ENCODE assay signal across 31 mouse cellular contexts in the genomic region with DNA sequence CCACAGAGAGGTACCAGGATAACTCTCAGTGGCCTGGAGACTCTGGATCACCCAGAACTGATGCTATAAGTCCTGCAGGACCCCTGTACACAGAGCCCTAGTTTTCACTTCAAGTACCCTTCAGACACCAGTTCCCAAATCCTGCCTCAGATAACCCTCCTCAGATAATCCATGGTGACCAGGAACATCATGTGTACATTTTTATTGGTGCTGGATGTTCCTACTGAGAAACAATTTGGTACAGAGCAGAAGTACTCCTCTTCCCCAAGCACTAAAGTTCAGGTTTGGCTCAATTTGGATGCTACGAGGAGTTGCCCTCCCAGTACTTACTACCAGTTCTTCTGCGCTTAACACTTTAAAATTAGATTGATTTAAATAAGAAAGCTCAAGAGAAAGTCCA. TPM values are rescaled to one million over a fixed set of nuclear protein-coding genes. Genes with fewer than 3 reads are reported as not detected.
DNase-seq lines count a peak whose midpoint lies in the region; ATAC-seq and TF ChIP-seq lines count a peak whose summit lies in the region.
"Had no signal": no experiment of that assay in that cellular context is flagged by ENCODE, and none has a peak within 500 bp of the region (broad histone marks: within the 10 kb centered on the region; RNA-seq: fewer than 3 reads in every experiment).

No protein-coding gene starts in this region.

- DNase-seq in hindbrain, embryonic 11.5 days (ENCODE audit: low spot score) = peak; percentile 33
- no peak for DNase-seq in hindbrain, postnatal 0 days (ENCODE audit: low spot score)
- DNase-seq in intestine, embryonic 14.5 days (ENCODE audit: low spot score) = no peak
- DNase-seq in stomach, postnatal 0 days (ENCODE audit: low spot score) = no peak
- no peak for DNase-seq in layer of hippocampus, postnatal 36 days
- DNase-seq: adrenal gland, adult 2 months; adrenal gland, postnatal 14 days; B cell, adult 2 months; cerebellum, adult 11 months; cerebellum, adult 2 months; cerebellum, postnatal 36 days; gastrocnemius, postnatal 25 days; heart, adult 18-20 months; heart, postnatal 10 days; heart, postnatal 36 days; kidney, adult 11 months; kidney, adult 8-10 months had no signal

- peaks cover 61% of the 10 kb centered on the region for H3K27me3 ChIP-seq in hindbrain, embryonic 11.5 days (ENCODE audit: control insufficient read depth, insufficient read depth, low read length)
- peaks cover 75% of the 10 kb centered on the region for H3K27me3 ChIP-seq in hindbrain, postnatal 0 days (ENCODE audit: insufficient read depth, low read length)
- H3K27me3 ChIP-seq in intestine, embryonic 14.5 days (replicated peaks; ENCODE audit: control insufficient read depth, insufficient read depth, low read length) = peaks cover 100% of the 10 kb centered on the region
- H3K27me3 ChIP-seq in intestine, embryonic 15.5 days (replicated peaks) = peaks cover 74% of the 10 kb centered on the region
- H3K27me3 ChIP-seq in stomach, embryonic 15.5 days (replicated peaks) = peaks cover 69% of the 10 kb centered on the region
- H3K27me3 ChIP-seq in stomach, postnatal 0 days (ENCODE audit: control insufficient read depth, insufficient read depth, low read length) = peaks cover 29% of the 10 kb centered on the region; the same call in 1 of the 2 replicates
- peaks cover 83% of the 10 kb centered on the region for H3K27me3 ChIP-seq in intestine, postnatal 0 days (replicated peaks; ENCODE audit: control insufficient read depth, insufficient read depth, low read length)
- H3K27me3 ChIP-seq: CH12.LX had no signal

- H3K4me2 ChIP-seq in hindbrain, embryonic 11.5 days (replicated peaks; ENCODE audit: low read depth, low read length) = no peak overlapping the region
- no peak overlapping the region for H3K4me2 ChIP-seq in hindbrain, postnatal 0 days (ENCODE audit: low read depth, low read length)
- peak overlapping the region; percentile 20; the same call in 1 of the 2 replicates for H3K4me2 ChIP-seq in intestine, embryonic 14.5 days (ENCODE audit: low read length)
- no peak overlapping the region for H3K4me2 ChIP-seq in intestine, embryonic 15.5 days (replicated peaks)
- peak overlapping the region; percentile 10; the same call in 1 of the 2 replicates for H3K4me2 ChIP-seq in stomach, embryonic 15.5 days
- no peak overlapping the region for H3K4me2 ChIP-seq in stomach, postnatal 0 days (replicated peaks; ENCODE audit: low read depth)
- H3K4me2 ChIP-seq in intestine, postnatal 0 days (replicated peaks; ENCODE audit: low read depth) = no peak overlapping the region
- H3K4me2 ChIP-seq: embryonic facial prominence, embryonic 12.5 days; embryonic facial prominence, embryonic 15.5 days; forebrain, embryonic 15.5 days; heart, embryonic 12.5 days; heart, embryonic 15.5 days had no signal

- no peak overlapping the region for H3K4me3 ChIP-seq in hindbrain, embryonic 11.5 days (ENCODE audit: low read depth, low read length)
- H3K4me3 ChIP-seq in hindbrain, postnatal 0 days (ENCODE audit: low read length) = no peak overlapping the region
- peak overlapping the region; percentile 8; the same call in 1 of the 2 replicates for H3K4me3 ChIP-seq in intestine, embryonic 14.5 days (ENCODE audit: low read depth, low read length)
- H3K4me3 ChIP-seq in intestine, embryonic 15.5 days (replicated peaks) = no peak overlapping the region
- H3K4me3 ChIP-seq in stomach, embryonic 15.5 days (replicated peaks) = no peak overlapping the region
- H3K4me3 ChIP-seq in stomach, postnatal 0 days (ENCODE audit: low read depth, low read length) = no peak overlapping the region
- 0 out of 2 replicates have a peak overlapping the region, but pooled peaks have one; percentile 2 for H3K4me3 ChIP-seq in intestine, postnatal 0 days (ENCODE audit: low read depth, low read length)
- H3K4me3 ChIP-seq: embryonic facial prominence, embryonic 12.5 days; embryonic facial prominence, embryonic 15.5 days; forebrain, embryonic 15.5 days; heart, embryonic 12.5 days; heart, embryonic 15.5 days had no signal

- no peak for ATAC-seq in hindbrain, embryonic 11.5 days (ENCODE audit: low FRiP score)
- ATAC-seq in hindbrain, postnatal 0 days = no peak
- no peak for ATAC-seq in intestine, embryonic 14.5 days (replicated peaks; ENCODE audit: low FRiP score, low TSS enrichment, low read depth)
- no peak for ATAC-seq in intestine, embryonic 15.5 days
- ATAC-seq in stomach, embryonic 15.5 days (ENCODE audit: insufficient read depth, low FRiP score, low read depth) = no peak
- no peak for ATAC-seq in stomach, postnatal 0 days (ENCODE audit: low FRiP score, low TSS enrichment)
- ATAC-seq in intestine, postnatal 0 days = no peak
- ATAC-seq: forebrain, embryonic 15.5 days had no signal

- H3K36me3 ChIP-seq in hindbrain, embryonic 11.5 days (ENCODE audit: control insufficient read depth, insufficient read depth, low read length) = no peaks in the 10 kb centered on the region
- H3K36me3 ChIP-seq in hindbrain, postnatal 0 days (ENCODE audit: insufficient read depth, low read length) = no peaks in the 10 kb centered on the region
- H3K36me3 ChIP-seq in intestine, embryonic 14.5 days (ENCODE audit: control insufficient read depth, insufficient read depth, low read length) = no peaks in the 10 kb centered on the region
- H3K36me3 ChIP-seq in intestine, embryonic 15.5 days = no peaks in the 10 kb centered on the region
- H3K36me3 ChIP-seq in stomach, embryonic 15.5 days = no peaks in the 10 kb centered on the region
- H3K36me3 ChIP-seq in stomach, postnatal 0 days (ENCODE audit: control insufficient read depth, insufficient read depth, low read length) = no peaks in the 10 kb centered on the region
- H3K36me3 ChIP-seq in intestine, postnatal 0 days (ENCODE audit: control insufficient read depth, insufficient read depth) = no peaks in the 10 kb centered on the region
- H3K36me3 ChIP-seq: embryonic facial prominence, embryonic 12.5 days; embryonic facial prominence, embryonic 15.5 days; forebrain, embryonic 15.5 days; G1E; heart, embryonic 12.5 days; heart, embryonic 15.5 days had no signal

- H3K9me3 ChIP-seq in hindbrain, embryonic 11.5 days (ENCODE audit: control insufficient read depth, low read length) = no peaks in the 10 kb centered on the region
- no peaks in the 10 kb centered on the region for H3K9me3 ChIP-seq in hindbrain, postnatal 0 days (ENCODE audit: low read length)
- H3K9me3 ChIP-seq in intestine, embryonic 14.5 days (ENCODE audit: control insufficient read depth, low read length) = no peaks in the 10 kb centered on the region
- H3K9me3 ChIP-seq in intestine, embryonic 15.5 days = no peaks in the 10 kb centered on the region
- no peaks in the 10 kb centered on the region for H3K9me3 ChIP-seq in stomach, embryonic 15.5 days
- H3K9me3 ChIP-seq in stomach, postnatal 0 days (ENCODE audit: control insufficient read depth, low read length) = no peaks in the 10 kb centered on the region
- no peaks in the 10 kb centered on the region for H3K9me3 ChIP-seq in intestine, postnatal 0 days (ENCODE audit: control insufficient read depth)
- H3K9me3 ChIP-seq: embryonic facial prominence, embryonic 12.5 days; embryonic facial prominence, embryonic 15.5 days; forebrain, embryonic 15.5 days; heart, embryonic 12.5 days; heart, embryonic 15.5 days had no signal

- peak overlapping the region; percentile 36; the same call in 1 of the 2 replicates for H3K27ac ChIP-seq in hindbrain, embryonic 11.5 days (ENCODE audit: low read depth, low read length)
- H3K27ac ChIP-seq in hindbrain, postnatal 0 days = no peak overlapping the region
- 0 out of 2 replicates have a peak overlapping the region, but pooled peaks have one; percentile 5 for H3K27ac ChIP-seq in intestine, embryonic 14.5 days (ENCODE audit: low read depth)
- no peak overlapping the region for H3K27ac ChIP-seq in intestine, embryonic 15.5 days
- no peak overlapping the region for H3K27ac ChIP-seq in stomach, embryonic 15.5 days
- H3K27ac ChIP-seq in stomach, postnatal 0 days (replicated peaks) = no peak overlapping the region
- H3K27ac ChIP-seq in intestine, postnatal 0 days (ENCODE audit: low read depth, low read length) = no peak overlapping the region
- H3K27ac ChIP-seq: embryonic facial prominence, embryonic 12.5 days; embryonic facial prominence, embryonic 15.5 days; forebrain, embryonic 15.5 days; heart, embryonic 15.5 days had no signal

- 12% methylated on average over 2 of the region's 2 CpGs for WGBS in hindbrain, embryonic 11.5 days
- 16% methylated on average over 2 of the region's 2 CpGs for WGBS in hindbrain, postnatal 0 days
- WGBS in intestine, embryonic 14.5 days = 9% methylated on average over 2 of the region's 2 CpGs
- WGBS in intestine, embryonic 15.5 days = 24% methylated on average over 2 of the region's 2 CpGs
- WGBS in stomach, embryonic 15.5 days = 21% methylated on average over 2 of the region's 2 CpGs
- WGBS in stomach, postnatal 0 days = 20% methylated on average over 2 of the region's 2 CpGs
- WGBS in intestine, postnatal 0 days = 22% methylated on average over 2 of the region's 2 CpGs

- peaks cover 5% of the 10 kb centered on the region for H3K4me1 ChIP-seq in hindbrain, embryonic 11.5 days (replicated peaks; ENCODE audit: control insufficient read depth, insufficient read depth, low read length)
- H3K4me1 ChIP-seq in hindbrain, postnatal 0 days (ENCODE audit: insufficient read depth, low read length) = no peaks in the 10 kb centered on the region
- H3K4me1 ChIP-seq in intestine, embryonic 14.5 days (replicated peaks; ENCODE audit: control insufficient read depth, insufficient read depth, low read length) = no peaks in the 10 kb centered on the region
- H3K4me1 ChIP-seq in intestine, embryonic 15.5 days (replicated peaks) = peaks cover 6% of the 10 kb centered on the region
- H3K4me1 ChIP-seq in stomach, embryonic 15.5 days = peaks cover 8% of the 10 kb centered on the region
- no peaks in the 10 kb centered on the region for H3K4me1 ChIP-seq in stomach, postnatal 0 days (replicated peaks; ENCODE audit: control insufficient read depth, insufficient read depth)
- no peaks in the 10 kb centered on the region for H3K4me1 ChIP-seq in intestine, postnatal 0 days (replicated peaks; ENCODE audit: control insufficient read depth, insufficient read depth, low read length)

- TF ChIP-seq CTCF in hindbrain, postnatal 0 days (IDR thresholded peaks at IDR 0.05; ENCODE audit: low read depth) = no peak
- TF ChIP-seq CTCF in stomach, postnatal 0 days (IDR thresholded peaks at IDR 0.05; ENCODE audit: low read depth) = no peak
- TF ChIP-seq CTCF in intestine, postnatal 0 days (IDR thresholded peaks at IDR 0.05; ENCODE audit: low read depth) = no peak

- H3K9ac ChIP-seq in hindbrain, embryonic 11.5 days (ENCODE audit: low read depth, low read length) = no peak overlapping the region
- no peak overlapping the region for H3K9ac ChIP-seq in hindbrain, postnatal 0 days (replicated peaks; ENCODE audit: low read length)
- H3K9ac ChIP-seq in intestine, embryonic 14.5 days (ENCODE audit: low read length) = no peak overlapping the region
- no peak overlapping the region for H3K9ac ChIP-seq in intestine, embryonic 15.5 days
- H3K9ac ChIP-seq in stomach, embryonic 15.5 days = no peak overlapping the region
- H3K9ac ChIP-seq in stomach, postnatal 0 days (ENCODE audit: low read length) = no peak overlapping the region
- no peak overlapping the region for H3K9ac ChIP-seq in intestine, postnatal 0 days (ENCODE audit: low read depth, low read length)
- H3K9ac ChIP-seq: embryonic facial prominence, embryonic 12.5 days; embryonic facial prominence, embryonic 15.5 days; forebrain, embryonic 15.5 days; heart, embryonic 12.5 days; heart, embryonic 15.5 days had no signal

- no peak for TF ChIP-seq EP300 in stomach, postnatal 0 days (optimal IDR thresholded peaks at IDR 0.05)

RNA-seq across cellular contexts. Expression of a gene that starts 5.1 kb away (rescaled TPM):
- 41.8 and 42.3 TPM in 2 replicates for polyA plus RNA-seq in hindbrain, embryonic 11.5 days (2014; fragmentation: Nextera tagmentation; extraction: Ambion mirVana)
- 11.3 and 17.3 TPM in 2 replicates for total RNA-seq in hindbrain, postnatal 0 days (2014; rRNA removed)
- 15.3 and 15.8 TPM in 2 replicates for polyA plus RNA-seq in hindbrain, postnatal 0 days (2015; fragmentation: Nextera tagmentation; extraction: Ambion mirVana)
- polyA plus RNA-seq in intestine, embryonic 14.5 days (2014; fragmentation: Nextera tagmentation; extraction: Ambion mirVana) = 41.6 and 45.5 TPM in 2 replicates
- 24.1 and 27.7 TPM in 2 replicates for polyA plus RNA-seq in intestine, embryonic 15.5 days (2015; fragmentation: Nextera tagmentation; extraction: Ambion mirVana)
- 20.3 and 20.7 TPM in 2 replicates for polyA plus RNA-seq in stomach, embryonic 15.5 days (2015; fragmentation: Nextera tagmentation; extraction: Ambion mirVana)
- polyA plus RNA-seq in stomach, postnatal 0 days (2015; fragmentation: Nextera tagmentation; extraction: Ambion mirVana) = 5.7 and 6.2 TPM in 2 replicates
- polyA plus RNA-seq in intestine, postnatal 0 days (2015; fragmentation: Nextera tagmentation; extraction: Ambion mirVana) = 10.8 and 12.0 TPM in 2 replicates
- not detected for total RNA-seq in layer of hippocampus, postnatal 36 days (2021)
- total RNA-seq: CH12.LX; gastrocnemius, adult 8-10 months; gastrocnemius, postnatal 25 days; heart, adult 18-20 months; heart, postnatal 36 days had no signal
- polyA plus RNA-seq: cortical plate, adult 2 months; forebrain, embryonic 11.5 days; forebrain, embryonic 15.5 days; G1E; gonadal fat pad, adult 2 months; heart, embryonic 12.5 days had no signal

Comparison
In these comparisons a context has a peak if more than half of its experiments do, and no peak if none do; other contexts are left out.
1. H3K27ac ChIP-seq: peak in hindbrain, embryonic 11.5 days (single experiment) and intestine, embryonic 14.5 days (single experiment); none in hindbrain, postnatal 0 days (single experiment), intestine, embryonic 15.5 days (single experiment), stomach, embryonic 15.5 days (single experiment), stomach, postnatal 0 days (single experiment) and intestine, postnatal 0 days (single experiment).
2. H3K4me2 ChIP-seq: peak in intestine, embryonic 14.5 days (single experiment) and stomach, embryonic 15.5 days (single experiment); none in hindbrain, embryonic 11.5 days (single experiment), hindbrain, postnatal 0 days (single experiment), intestine, embryonic 15.5 days (single experiment), stomach, postnatal 0 days (single experiment) and intestine, postnatal 0 days (single experiment).
3. H3K4me3 ChIP-seq: peak in intestine, embryonic 14.5 days (single experiment) and intestine, postnatal 0 days (single experiment); none in hindbrain, embryonic 11.5 days (single experiment), hindbrain, postnatal 0 days (single experiment), intestine, embryonic 15.5 days (single experiment), stomach, embryonic 15.5 days (single experiment) and stomach, postnatal 0 days (single experiment).